Mouse (Mus musculus): ENCODE data around the gene March10. TPM values are rescaled to one million over a fixed set of nuclear protein-coding genes. Genes with fewer than 3 reads are reported as not detected.

Gene March10
- polyA plus RNA-seq, 1 experiment, result not detected

DNA sequence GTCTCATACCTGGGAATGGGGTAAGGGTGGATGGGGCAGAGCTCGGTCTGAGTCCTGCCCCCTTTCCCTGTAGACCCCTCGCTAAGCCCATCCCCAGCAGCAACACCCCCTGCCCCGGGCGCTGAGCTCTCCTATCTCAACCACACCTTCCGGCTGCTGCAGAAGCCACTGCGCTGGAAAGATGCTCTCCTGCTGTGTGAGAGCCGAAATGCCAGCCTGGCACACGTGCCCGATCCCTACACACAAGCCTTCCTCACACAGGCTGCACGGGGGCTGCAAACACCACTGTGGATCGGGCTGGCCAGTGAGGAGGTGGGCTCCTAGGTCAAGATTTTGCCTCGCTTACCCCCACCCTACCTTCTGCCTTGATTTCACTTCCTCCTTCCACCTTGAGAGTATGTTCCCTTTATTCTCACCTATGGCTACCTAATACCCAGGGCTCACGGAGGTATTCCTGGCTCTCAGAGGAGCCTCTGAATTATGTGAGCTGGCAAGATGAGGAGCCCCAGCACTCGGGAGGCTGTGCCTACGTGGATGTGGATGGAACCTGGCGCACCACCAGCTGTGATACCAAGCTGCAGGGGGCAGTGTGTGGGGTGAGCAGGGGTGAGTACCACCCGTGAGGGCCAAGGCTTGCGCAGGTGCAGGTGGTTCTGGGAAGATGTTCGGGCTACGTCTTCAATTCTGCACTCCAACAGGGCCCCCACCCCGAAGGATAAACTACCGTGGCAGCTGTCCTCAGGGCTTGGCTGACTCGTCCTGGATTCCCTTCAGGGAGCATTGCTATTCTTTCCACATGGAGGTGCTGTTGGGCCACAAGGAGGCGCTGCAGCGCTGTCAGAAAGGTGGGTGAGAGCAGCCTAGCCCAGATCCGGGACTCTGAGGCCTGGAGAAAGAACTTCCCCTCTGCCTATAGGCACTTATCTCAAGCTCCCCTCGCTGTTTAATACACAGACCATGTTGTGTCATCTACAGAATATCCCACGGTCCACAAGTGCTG is 109.1 kb downstream of the March10 start:
- no peaks in the 10 kb centered on the region for H3K9me3 ChIP-seq (replicated peaks; ENCODE audit: control insufficient read depth, insufficient read depth, low read length, poor library complexity, severe bottlenecking)
- H3K9ac ChIP-seq (ENCODE audit: low read depth, poor library complexity, severe bottlenecking), result no peak overlapping the region
- H3K4me1 ChIP-seq (ENCODE audit: control insufficient read depth, insufficient read depth, low read length), result no peaks in the 10 kb centered on the region
- H3K4me3 ChIP-seq (ENCODE audit: low read depth, low read length), result no peak overlapping the region
- no peak overlapping the region for H3K27ac ChIP-seq (ENCODE audit: insufficient read depth, low read length)
- no peaks in the 10 kb centered on the region for H3K36me3 ChIP-seq (ENCODE audit: control insufficient read depth, insufficient read depth, low read length, poor library complexity, severe bottlenecking)
- H3K27me3 ChIP-seq (ENCODE audit: control insufficient read depth, insufficient read depth, low read length, poor library complexity, severe bottlenecking), result no peaks in the 10 kb centered on the region
- TF ChIP-seq CTCF (IDR thresholded peaks at IDR 0.05; ENCODE audit: low read depth, low read length) (peak; percentile 82), EP300 (IDR thresholded peaks at IDR 0.05; ENCODE audit: insufficient read depth, low read depth, low read length) (no peak), POLR2A (IDR thresholded peaks at IDR 0.05; ENCODE audit: insufficient read depth, low read length) (no peak)

DNA sequence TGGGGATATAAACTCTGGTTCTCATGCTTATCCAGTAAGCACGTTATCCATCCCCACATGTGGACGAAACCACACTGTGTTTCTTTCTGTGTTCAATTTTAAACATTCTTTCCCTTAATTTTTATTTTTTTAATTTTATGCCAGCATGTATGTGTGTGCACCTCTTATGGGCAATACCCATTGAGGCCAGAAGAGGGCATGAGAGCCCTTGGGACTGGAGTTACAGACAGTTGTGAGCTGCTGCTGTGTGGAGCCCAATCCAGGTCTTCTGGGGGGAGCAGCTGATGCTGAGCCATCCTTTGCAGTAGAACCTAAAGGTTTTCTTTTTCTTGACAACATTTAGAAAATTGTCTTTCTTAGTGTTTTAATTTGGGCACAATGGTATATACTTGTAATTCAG is 111.3 kb downstream of the March10 start:
- no peaks in the 10 kb centered on the region for H3K4me1 ChIP-seq (ENCODE audit: control insufficient read depth, insufficient read depth, low read length)
- H3K27me3 ChIP-seq (ENCODE audit: control insufficient read depth, insufficient read depth, low read length, poor library complexity, severe bottlenecking), result no peaks in the 10 kb centered on the region
- no peak overlapping the region for H3K4me3 ChIP-seq (ENCODE audit: low read depth, low read length)
- no peaks in the 10 kb centered on the region for H3K9me3 ChIP-seq (replicated peaks; ENCODE audit: control insufficient read depth, insufficient read depth, low read length, poor library complexity, severe bottlenecking)
- no peak for TF ChIP-seq POLR2A (IDR thresholded peaks at IDR 0.05; ENCODE audit: insufficient read depth, low read length)
- TF ChIP-seq CTCF (IDR thresholded peaks at IDR 0.05; ENCODE audit: low read depth, low read length), result peak; percentile 48
- no peak overlapping the region for H3K27ac ChIP-seq (ENCODE audit: insufficient read depth, low read length)
- H3K36me3 ChIP-seq (ENCODE audit: control insufficient read depth, insufficient read depth, low read length, poor library complexity, severe bottlenecking), result no peaks in the 10 kb centered on the region
- H3K9ac ChIP-seq (ENCODE audit: low read depth, poor library complexity, severe bottlenecking), result no peak overlapping the region

DNA sequence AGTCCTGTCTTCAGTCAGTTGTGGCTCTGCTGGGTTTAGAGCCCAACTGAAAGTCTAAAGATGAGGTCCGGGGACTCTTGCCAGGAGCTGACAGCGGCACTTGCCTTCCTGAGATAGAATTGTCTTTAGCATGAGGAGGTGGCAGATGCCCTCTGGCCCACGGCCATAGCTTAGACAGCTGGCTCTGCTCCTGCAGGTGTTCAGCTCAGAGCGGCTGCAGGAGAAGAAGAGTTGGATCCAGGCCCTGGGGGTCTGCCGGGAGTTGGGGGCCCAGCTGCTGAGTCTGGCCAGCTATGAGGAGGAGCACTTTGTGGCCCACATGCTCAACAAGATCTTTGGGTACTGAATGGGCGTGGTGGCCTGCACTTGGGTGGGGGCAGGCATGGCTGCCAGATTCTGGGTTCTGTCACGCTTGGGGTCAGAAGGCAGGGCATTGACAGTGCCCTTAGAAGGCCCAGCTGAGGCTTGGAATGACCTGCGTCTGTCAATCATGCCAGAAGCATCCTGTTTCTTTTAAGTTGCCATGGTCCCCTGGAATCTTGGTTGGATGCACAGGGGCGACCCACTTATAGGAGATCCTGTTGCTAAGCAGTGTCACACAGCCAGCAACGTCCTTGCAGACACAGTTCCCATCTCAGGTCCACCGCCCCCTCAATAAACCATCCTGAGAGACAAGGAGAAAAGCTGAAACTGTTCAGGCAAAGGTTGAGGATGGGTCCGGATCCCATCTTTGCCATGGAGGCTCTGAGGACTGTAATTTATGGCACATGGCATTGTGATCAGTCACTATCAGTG is 117.7 kb downstream of the March10 start:
- H3K36me3 ChIP-seq (ENCODE audit: control insufficient read depth, insufficient read depth, low read length, poor library complexity, severe bottlenecking), result no peaks in the 10 kb centered on the region
- TF ChIP-seq EP300 (IDR thresholded peaks at IDR 0.05; ENCODE audit: insufficient read depth, low read depth, low read length) (no peak), POLR2A (IDR thresholded peaks at IDR 0.05; ENCODE audit: insufficient read depth, low read length) (no peak), CTCF (IDR thresholded peaks at IDR 0.05; ENCODE audit: low read depth, low read length) (no peak)

DNA sequence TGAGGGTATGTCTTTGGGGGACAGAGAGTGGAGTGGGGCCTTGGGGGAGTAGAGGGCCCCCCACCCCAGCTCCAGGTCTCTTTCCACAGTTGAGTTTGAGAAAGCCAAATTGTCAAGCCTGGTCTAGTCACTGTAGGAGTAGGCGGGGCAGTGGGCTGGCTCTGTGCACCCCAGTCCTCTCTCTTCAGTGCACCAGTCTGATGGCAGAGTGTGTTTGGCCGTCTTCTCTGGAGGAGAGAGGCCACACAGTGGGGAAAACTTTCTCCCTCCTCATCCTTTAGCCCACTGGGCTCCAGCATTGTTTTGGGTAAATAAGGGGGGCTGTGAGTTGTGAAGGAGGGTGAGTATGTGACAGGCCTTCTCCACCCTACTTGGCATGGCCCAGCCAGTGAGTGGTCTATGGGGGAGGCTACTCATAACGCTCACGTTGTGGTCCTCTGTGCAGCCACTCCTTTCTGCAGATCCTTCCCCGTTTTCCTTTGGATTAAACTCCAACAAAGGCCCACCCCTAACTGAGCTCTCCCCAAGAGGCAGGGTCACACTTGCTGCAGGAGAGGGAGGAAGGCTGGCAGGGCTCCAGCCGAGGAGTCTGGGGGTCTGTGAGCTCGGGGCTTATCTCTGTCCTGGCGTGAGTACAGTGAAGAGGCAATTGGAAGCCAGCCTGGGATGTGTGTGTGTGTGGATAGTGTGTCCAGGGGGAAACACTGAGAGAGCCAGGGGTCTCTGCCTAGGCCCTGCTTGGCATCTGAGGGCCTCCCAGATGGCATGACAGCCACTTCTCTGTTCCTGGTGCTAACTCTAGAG is 122.5 kb downstream of the March10 start:
- H3K27ac ChIP-seq (ENCODE audit: insufficient read depth, low read length), result no peak overlapping the region
- no peaks in the 10 kb centered on the region for H3K9me3 ChIP-seq (replicated peaks; ENCODE audit: control insufficient read depth, insufficient read depth, low read length, poor library complexity, severe bottlenecking)
- no peak overlapping the region for H3K9ac ChIP-seq (ENCODE audit: low read depth, poor library complexity, severe bottlenecking)
- no peak overlapping the region for H3K4me3 ChIP-seq (ENCODE audit: low read depth, low read length)
- H3K36me3 ChIP-seq (ENCODE audit: control insufficient read depth, insufficient read depth, low read length, poor library complexity, severe bottlenecking), result no peaks in the 10 kb centered on the region
- TF ChIP-seq CTCF (IDR thresholded peaks at IDR 0.05; ENCODE audit: low read depth, low read length), result no peak
- TF ChIP-seq POLR2A (IDR thresholded peaks at IDR 0.05; ENCODE audit: insufficient read depth, low read length), result no peak
- TF ChIP-seq EP300 (IDR thresholded peaks at IDR 0.05; ENCODE audit: insufficient read depth, low read depth, low read length), result no peak
- H3K27me3 ChIP-seq (ENCODE audit: control insufficient read depth, insufficient read depth, low read length, poor library complexity, severe bottlenecking), result no peaks in the 10 kb centered on the region
- no peaks in the 10 kb centered on the region for H3K4me1 ChIP-seq (ENCODE audit: control insufficient read depth, insufficient read depth, low read length)

More for the DNA sequence above, 117.7 kb downstream of the March10 start:
- no peak overlapping the region for H3K27ac ChIP-seq (ENCODE audit: insufficient read depth, low read length)
- no peaks in the 10 kb centered on the region for H3K27me3 ChIP-seq (ENCODE audit: control insufficient read depth, insufficient read depth, low read length, poor library complexity, severe bottlenecking)
- H3K9ac ChIP-seq (ENCODE audit: low read depth, poor library complexity, severe bottlenecking), result no peak overlapping the region
- H3K4me1 ChIP-seq (ENCODE audit: control insufficient read depth, insufficient read depth, low read length), result no peaks in the 10 kb centered on the region
- H3K4me3 ChIP-seq (ENCODE audit: low read depth, low read length), result no peak overlapping the region
- H3K9me3 ChIP-seq (replicated peaks; ENCODE audit: control insufficient read depth, insufficient read depth, low read length, poor library complexity, severe bottlenecking), result no peaks in the 10 kb centered on the region

DNA sequence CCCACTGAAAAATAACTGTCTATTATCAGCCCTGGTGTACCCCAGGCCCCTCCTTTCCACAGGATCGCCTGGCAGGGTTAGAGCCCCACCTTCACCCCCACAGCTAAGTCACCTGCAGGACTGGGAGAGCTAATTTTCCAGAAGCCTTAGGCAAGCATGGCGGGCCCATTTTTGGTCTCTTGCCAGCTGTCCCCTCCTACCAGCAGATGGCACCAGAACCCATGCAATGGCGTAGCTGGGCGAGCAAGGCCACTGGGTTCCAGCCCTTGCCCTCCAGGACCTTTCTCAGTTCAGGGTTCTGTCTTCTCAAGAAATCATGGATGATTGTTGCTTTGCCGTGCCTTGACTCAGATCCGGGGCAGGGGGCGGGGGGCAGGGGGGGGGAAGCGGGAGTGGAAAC is 124.1 kb downstream of the March10 start:
- Histone ChIP-seq H3K36me3 (ENCODE audit: control insufficient read depth, insufficient read depth, low read length, poor library complexity, severe bottlenecking) (no peaks in the 10 kb centered on the region), H3K27me3 (ENCODE audit: control insufficient read depth, insufficient read depth, low read length, poor library complexity, severe bottlenecking) (no peaks in the 10 kb centered on the region), H3K9me3 (replicated peaks; ENCODE audit: control insufficient read depth, insufficient read depth, low read length, poor library complexity, severe bottlenecking) (no peaks in the 10 kb centered on the region), H3K4me3 (ENCODE audit: low read depth, low read length) (no peak overlapping the region), H3K4me1 (ENCODE audit: control insufficient read depth, insufficient read depth, low read length) (no peaks in the 10 kb centered on the region), H3K9ac (ENCODE audit: low read depth, poor library complexity, severe bottlenecking) (no peak overlapping the region), H3K27ac (ENCODE audit: insufficient read depth, low read length) (no peak overlapping the region)
- TF ChIP-seq CTCF (IDR thresholded peaks at IDR 0.05; ENCODE audit: low read depth, low read length) (peak; percentile 83), EP300 (IDR thresholded peaks at IDR 0.05; ENCODE audit: insufficient read depth, low read depth, low read length) (no peak), POLR2A (IDR thresholded peaks at IDR 0.05; ENCODE audit: insufficient read depth, low read length) (no peak)

Data from ES-Bruce4 (cell line).